Mouse (Mus musculus): ENCODE data around the gene Rac1. TPM values are rescaled to one million over a fixed set of nuclear protein-coding genes. Genes with fewer than 3 reads are reported as not detected.

The Rac1 gene
- total RNA-seq (2023): 100 to 1,000 TPM; 356 to 443 TPM

GRCm38 (mm10) chr5:143527486-143528307, at the start of gene Rac1:
Rac1 (minus strand) TSS chr5:143528036.

GRCm38 (mm10) chr5:143464100-143464756, 63.6 kb downstream of the Rac1 start, which contains the start of gene Daglb:
Daglb (plus strand) TSS chr5:143464584.

Other genes with a start within 250 kb of the Rac1 start
- under 1 TPM in 1 of 2 experiments, not detected in 1; 0.29 TPM for gene Zfp853, start 234.4 kb downstream of the Rac1 start, total RNA-seq (2023)
- 10 to 100 TPM; 19.7 to 20.0 TPM for gene E130309D02Rik, start 212.7 kb downstream of the Rac1 start, total RNA-seq (2023)
- 10 to 100 TPM; 34.3 to 36.5 TPM for gene Zdhhc4, start 198.8 kb downstream of the Rac1 start, total RNA-seq (2023)
- not detected for gene Grid2ip, start 170.7 kb downstream of the Rac1 start, total RNA-seq (2023)
- 10 to 100 TPM; 42.2 to 43.3 TPM for gene Kdelr2, start 124.2 kb downstream of the Rac1 start, total RNA-seq (2023)
- gene Daglb, start 63.5 kb downstream of the Rac1 start, total RNA-seq (2023): 10 to 100 TPM; 27.1 to 31.2 TPM
- 10 to 100 TPM in 1 of 2 experiments, 1 to 10 TPM in 1; 8.9 to 11.1 TPM for gene Cyth3, start 94.4 kb upstream of the Rac1 start, total RNA-seq (2023)
- 10 to 100 TPM; 16.2 to 21.3 TPM for gene Usp42, start 204.2 kb upstream of the Rac1 start, total RNA-seq (2023)

Data from neutrophil, adult 59 days (primary cell).